Mouse (Mus musculus): Measurements from ENCODE around the gene Ripor3.

Ripor3 gene

DNA sequence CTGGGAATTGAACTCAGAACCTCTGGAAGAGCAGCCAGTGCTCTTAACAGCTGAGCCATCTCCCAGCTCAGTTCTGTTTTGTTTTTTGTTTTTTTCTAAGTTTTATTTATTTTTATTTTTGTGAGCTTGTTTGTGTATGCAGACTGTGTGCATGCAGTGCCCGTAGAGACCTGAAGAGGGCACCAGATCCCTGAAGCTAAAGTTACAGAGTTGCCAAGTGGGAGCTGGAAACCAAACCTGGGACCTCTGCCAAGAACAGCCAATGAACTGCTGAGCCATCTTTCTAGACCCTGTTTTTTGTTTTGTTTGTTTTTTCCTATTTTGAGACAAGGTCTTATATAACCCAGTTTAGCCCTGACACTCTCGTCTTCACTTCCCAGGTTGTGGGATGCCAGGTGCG is 18.0 kb upstream of the Ripor3 start:
- no peak for DNase-seq (ENCODE audit: low spot score)

DNA sequence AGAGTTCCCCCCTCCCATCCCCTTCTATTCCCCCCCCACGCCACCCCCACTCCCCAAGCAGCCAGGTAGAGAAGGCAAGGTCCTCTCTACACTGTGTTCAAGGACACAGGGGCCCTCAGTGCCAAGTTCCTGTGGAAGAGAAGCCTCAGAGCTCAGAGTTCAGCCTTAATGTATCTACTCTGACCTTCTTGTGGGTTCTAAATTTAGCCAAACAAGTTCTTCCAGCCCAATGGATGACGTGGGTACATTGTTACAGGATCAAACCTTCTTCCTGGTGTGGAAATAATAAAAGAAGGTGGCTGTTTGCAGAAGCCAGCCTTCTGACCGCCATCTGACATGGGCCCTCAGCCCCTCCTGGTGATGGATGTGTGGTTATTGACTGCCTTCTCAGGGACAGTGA is 16.0 kb upstream of the Ripor3 start:
- DNase-seq (ENCODE audit: low spot score), result no peak

DNA sequence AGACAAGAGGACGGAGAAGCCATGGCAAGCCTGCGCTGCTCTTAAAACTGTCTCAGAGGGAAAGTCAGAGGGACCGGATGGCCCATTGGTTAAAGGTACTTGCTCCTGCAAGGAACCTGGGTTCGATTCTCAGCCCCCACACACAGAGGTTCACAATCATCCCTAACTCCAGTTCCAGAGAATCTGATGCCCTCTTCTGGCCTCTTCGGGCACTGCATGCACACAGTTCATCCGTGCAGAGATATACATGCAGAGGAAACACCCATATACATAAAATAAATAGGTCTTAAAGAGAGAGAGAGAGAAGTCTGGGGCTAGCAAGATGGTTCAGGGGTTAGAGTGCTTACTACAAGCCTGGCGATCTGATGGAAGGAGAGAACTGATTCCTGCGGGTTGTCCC is 15.5 kb upstream of the Ripor3 start:
- DNase-seq (ENCODE audit: low spot score), result no peak

DNA sequence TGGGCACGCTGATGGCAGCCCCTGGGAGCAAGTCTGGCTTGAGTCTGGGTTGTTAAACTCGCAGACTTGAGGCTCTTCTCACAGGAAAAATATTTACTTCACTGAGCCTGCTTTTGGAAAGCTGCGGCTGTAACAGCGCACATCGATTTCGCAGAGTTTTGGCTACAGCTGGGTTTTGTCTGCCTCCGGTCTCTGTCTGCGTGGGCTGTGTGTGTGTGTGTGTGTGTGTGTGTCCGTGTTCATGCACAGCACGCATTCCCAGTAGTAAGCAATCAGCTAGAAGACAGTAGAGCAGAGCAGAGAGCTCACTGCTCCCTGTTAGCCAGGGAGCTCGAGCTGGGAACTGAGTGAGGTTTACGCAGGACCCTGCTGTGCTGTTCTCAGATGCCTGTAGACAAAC is 14.8 kb upstream of the Ripor3 start:
- no peak for DNase-seq (ENCODE audit: low spot score)

DNA sequence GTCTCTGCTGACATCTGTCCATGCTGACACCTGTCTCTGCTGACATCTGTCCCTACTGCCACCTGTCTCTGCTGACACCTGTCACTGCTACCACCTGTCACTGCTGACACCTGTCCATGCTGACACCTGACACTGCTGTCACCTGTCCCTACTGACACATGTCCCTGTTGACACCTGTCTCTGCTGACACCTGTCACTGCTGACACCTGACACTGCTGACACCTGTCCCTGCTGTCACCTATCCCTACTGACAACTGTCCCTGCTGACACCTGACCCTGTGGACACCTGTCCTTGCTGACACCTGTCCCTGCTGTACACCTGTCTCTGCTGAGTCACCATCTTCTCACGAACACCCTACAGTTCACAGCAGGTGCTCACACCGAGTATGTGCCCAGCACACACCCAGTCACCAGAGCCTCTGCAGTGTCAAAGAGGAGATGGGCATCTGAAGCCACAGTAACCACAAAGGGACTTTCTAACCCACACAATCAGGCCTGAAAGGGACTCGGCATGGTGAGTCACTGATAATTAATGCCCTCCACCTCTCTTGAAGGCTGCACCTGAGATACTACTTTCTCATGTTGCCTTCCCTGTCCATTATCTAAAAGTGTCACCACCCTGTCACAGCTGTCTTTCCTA is 13.5 kb upstream of the Ripor3 start:
- no peak for DNase-seq (ENCODE audit: low spot score)

DNA sequence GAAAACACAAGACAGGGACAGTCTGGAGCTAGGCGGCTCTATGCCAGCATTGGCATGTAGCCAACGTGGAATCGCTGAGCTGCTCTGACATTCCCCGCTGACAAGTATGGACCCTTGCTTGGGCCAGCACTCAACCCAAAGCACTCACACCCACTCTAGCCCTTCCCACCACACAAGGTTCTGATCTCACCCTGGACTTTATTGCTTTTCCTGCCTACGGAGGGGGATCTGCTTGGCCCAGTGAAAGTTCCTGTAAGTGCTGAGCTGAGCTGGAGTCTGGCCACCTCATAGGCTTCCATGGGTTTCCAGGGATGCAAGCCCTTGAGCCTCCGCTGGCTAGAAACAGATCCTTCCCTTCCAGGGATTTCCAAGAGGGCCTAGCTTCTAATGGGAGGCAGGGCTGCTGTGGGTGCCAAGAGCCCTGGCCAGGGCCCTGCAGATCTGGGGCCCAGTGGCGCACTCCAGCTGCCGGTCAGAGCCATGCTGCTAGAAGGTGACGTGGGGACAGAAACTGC is 8.8 kb upstream of the Ripor3 start:
- DNase-seq (ENCODE audit: low spot score), result no peak

DNA sequence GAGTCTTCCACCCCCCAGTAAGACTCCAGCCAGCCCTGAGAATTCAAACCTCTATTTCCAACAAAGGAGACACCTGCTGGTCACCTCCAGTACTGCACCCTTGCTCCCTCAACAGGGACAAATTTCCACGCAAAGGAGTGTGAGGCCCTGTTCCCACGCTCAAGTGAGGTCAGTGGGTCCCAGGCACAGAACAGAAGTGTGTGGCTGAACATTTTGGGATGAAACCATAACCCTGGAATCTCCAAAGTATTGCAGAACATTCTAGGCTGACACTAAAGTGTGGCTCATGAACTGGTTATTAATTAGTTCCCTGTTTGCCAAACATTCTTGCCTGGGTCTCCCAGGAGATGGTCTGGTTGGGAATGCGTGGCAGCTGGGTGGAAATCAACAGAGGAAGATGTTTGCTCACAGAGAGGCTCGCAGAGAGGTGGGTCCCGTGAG is 6.6 kb upstream of the Ripor3 start:
- peak; percentile 81 for DNase-seq (ENCODE audit: low spot score)

DNA sequence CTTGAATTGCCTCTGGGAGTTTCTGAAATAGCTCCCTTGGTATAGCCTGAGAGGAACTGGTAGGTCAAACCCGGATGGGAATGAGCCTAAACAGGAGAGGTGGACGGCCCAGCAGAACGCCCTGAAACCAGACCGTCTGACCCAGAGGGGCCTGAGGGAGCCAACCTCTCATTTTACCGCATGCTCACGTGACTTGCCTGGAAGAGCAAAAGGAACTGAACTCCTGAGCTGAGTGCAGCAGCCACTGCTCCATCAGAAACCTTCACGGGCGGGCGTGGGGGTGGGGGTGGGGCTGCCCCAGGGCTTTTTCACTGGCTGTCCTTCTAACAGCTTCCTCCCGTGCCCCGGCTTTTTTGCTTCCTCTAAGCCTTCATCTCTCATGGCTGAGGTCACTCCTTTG is 475 bp upstream of the Ripor3 start:
- no peak for DNase-seq (ENCODE audit: low spot score)

DNA sequence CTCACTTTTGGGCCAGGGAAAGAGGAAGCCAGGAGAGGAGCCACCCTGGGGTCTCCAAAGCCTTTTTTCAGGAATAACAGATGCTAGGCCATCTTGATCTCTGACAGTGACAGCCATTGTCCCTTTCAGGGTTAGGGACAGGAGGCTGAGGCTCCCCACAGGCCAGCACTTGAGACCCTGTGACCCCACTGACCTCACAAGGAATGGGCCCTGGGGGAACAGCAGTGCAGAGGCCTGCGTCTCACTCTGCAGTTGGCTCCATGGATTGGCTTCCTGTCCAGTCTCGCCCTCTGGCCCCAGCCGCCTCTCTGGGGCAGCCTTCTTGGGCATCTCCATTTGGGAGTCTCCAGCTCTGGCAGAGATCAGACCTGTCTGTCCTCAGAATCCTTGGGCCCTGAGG is 2.3 kb downstream of the Ripor3 start:
- DNase-seq (ENCODE audit: low spot score), result no peak

DNA sequence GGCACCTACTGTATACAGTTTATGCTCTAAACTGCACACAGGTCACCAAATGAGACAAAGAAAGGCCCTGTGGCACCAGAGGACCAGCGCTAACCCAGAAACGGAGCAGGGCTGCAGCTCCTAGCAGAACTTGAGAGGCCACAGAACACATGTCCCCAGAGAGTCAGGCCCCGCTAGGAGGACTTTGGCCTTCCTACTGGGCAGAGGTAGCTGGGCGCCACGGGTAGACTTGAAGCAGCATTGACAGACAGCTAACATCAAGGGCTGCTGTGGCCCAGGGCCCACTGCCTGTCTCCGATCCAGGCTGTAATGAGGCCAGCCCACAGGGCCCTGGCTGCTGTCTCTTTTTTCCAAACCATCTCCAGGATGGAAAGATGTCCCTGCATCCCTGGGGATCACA is 3.9 kb downstream of the Ripor3 start:
- no peak for DNase-seq (ENCODE audit: low spot score)

DNA sequence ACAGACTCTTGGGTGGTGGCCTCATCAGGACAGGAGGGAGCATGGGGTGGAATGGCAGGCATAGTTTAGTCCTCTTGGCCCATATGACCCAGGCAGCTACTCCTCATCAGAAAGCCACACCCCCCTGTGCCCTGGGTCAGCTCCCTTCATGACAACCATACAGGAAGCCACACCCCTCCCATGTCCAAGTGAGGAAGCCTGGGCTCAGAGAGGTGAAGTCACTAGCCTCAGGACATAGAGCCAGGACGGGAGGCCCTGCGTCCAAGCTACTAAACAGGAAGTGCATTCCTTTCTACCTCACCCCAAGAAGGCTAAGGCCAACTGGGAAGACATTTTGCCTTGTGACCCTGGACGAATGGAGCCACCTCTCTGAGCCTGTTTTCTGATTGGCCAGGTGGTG is 4.8 kb downstream of the Ripor3 start:
- no peak for DNase-seq (ENCODE audit: low spot score)

DNA sequence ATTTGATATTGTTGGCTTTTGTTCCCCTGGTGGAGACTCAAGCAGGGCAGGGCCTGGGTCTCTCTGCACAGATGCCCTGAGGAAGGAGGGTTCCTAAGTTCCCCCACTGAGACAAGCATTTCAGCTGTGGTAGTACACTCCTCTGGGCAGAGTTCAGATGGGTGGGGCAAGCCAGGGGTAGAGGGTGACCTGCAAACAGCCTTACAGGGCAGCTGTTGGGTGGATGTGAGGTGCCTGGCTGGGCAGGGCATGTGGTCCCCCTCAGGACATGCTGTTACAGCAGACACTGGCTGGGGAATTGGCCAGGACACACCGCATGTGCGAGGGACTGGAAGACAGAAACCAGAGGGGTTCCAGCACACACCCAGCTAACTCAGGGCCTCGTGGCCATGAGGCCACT is 5.4 kb downstream of the Ripor3 start:
- DNase-seq (ENCODE audit: low spot score), result no peak

DNA sequence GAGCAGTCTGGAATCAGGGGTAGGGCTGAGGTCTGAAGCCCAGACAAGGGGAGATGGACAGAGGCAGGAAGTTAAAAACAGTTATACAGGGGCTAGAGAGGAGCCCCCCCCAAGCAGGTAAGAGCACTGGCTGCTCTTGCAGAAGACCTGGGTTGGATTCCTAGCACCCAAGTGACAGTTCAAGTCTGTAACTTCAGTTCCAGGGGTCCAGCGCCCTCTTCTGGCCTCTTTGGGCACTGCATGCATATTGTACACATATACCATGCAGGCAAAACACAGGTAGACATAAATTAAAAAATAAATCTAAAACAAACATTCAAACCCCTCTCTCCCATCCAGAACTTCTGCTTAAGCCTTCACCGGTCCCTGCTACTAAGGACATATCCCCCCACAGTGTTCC is 6.0 kb downstream of the Ripor3 start:
- DNase-seq (ENCODE audit: low spot score), result no peak

DNA sequence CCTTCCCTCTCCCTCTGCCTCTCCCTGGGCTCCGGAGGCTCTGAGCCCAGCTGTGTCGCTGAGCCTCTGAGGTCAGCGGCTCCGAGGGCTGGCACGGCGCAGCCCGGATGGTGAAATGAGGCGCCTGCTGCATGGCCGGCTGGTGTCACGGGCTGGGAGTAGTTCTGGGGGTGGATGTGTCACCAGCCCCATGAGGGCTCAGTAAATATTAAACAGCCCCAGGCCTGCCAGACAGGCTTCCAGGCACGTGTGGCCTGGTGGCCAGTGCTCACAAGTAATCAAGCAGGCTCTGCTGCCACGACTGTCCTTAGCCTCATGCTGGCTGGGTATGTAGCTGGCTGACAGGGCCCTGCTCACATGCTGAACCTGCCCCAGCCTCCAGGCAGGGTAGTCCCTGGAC is 7.0 kb downstream of the Ripor3 start:
- DNase-seq (ENCODE audit: low spot score), result no peak

DNA sequence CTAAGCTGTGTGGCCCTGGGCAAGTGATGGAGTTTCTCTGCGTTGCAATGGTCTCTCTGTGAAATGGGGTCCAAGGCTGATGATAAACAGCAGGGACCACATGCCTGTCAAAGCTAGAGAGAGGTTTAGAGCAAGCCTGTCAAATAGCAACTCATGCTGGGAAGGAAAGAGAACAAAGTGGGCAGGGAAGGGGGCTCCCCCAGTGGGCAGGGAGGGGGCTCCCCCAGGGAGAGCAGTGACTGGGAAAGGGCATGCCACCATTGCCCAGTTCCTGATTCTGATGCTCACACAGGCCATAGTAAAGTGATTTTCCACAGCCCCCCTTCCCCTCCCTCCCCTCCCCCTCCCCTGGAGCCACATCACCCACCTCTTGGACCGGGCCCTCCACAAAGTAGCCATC is 7.5 kb downstream of the Ripor3 start:
- no peak for DNase-seq (ENCODE audit: low spot score)

DNA sequence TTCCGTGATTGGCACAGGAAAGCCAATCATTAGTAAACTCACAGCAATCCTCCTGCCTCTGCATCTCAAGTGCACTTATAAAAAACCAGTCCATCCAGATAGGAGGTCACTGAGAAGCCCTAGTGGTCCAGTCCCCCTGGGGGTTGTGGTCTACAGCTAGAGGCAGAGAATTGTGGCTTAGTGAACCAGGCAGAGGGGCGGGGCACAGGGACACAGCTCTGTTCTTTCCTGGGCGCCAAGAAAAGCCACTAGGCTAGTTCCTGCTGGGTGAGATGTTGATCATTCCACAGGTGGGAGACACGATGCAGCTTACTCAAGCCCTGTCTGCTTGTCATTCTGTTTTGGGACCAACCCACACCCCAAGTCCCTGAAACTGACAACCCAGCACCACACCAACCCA is 8.2 kb downstream of the Ripor3 start:
- no peak for DNase-seq (ENCODE audit: low spot score)

DNA sequence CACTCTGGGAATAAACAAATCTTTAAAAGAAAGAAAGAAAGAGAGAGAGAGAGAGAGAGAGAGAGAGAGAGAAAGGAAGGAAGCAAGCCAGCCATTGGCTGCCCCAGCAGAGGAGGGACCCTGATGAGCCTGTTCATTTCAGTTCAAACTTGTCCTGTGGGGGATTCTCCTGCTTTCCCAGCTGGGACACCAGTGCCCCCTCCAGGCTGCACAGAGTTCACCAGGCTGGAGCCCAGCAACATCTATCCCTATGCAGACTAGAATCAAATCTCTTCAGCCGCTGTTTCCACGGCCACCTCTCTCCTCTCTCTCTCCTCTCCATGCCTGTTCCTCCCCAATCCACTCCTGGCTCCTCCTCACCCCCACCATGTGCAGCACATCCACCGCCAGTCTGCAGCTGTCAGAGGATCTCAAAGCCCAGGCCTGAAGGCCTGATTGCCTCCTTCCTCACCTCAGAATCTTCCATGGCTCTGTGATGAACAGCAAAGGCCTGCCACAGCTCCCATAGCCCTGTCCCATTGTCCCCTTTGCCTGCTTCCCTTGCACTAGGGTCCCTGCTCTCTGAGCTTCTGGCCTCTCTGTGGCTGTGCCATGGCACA is 11.2 kb downstream of the Ripor3 start:
- no peak for DNase-seq (ENCODE audit: low spot score)

DNA sequence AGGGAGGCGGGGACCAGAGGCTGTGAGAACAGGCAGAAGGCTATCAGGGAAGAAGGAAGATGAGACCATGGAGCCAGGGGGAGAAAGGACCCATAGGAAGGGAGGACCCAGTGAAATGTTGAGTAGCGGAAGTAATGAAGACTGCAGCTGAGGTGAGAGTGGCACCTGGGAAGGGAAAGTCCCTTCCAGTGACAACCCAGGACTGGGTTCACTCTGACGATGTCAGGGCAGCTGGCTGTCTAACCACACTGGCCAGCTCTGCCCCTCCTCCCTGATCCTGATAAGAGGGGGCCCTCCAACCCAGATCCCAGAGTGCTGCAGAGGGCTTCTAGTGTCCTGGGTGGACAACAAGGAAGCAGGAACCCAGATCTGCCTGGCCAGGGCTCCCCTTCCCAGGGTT is 12.9 kb downstream of the Ripor3 start:
- DNase-seq (ENCODE audit: low spot score), result no peak

DNA sequence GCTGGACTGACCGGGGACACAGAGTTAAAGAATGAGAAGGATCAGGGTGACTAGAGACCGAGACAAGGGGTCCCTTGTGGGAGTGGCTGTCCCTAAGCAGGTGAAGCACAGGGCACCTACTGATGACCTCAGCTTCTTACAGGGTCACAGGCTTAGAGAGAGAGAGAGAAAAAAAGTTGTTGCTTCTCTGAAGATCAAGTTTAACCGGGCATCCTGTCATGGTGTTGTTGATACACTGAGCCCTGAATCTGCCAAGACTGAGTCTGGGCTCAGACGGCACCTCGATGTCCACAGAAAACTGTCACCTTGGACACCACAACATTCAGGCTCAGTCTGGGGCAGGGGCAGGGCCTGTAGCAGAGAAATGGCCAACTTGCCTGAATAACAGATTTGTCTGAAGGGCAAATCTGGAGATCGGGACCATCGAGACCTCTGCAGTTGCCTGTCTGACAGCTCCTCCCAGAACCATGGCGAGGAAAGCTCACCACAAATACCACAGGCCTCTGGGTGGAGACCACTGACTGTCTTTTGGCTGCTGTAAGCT is 13.7 kb downstream of the Ripor3 start:
- DNase-seq (ENCODE audit: low spot score), result no peak

DNA sequence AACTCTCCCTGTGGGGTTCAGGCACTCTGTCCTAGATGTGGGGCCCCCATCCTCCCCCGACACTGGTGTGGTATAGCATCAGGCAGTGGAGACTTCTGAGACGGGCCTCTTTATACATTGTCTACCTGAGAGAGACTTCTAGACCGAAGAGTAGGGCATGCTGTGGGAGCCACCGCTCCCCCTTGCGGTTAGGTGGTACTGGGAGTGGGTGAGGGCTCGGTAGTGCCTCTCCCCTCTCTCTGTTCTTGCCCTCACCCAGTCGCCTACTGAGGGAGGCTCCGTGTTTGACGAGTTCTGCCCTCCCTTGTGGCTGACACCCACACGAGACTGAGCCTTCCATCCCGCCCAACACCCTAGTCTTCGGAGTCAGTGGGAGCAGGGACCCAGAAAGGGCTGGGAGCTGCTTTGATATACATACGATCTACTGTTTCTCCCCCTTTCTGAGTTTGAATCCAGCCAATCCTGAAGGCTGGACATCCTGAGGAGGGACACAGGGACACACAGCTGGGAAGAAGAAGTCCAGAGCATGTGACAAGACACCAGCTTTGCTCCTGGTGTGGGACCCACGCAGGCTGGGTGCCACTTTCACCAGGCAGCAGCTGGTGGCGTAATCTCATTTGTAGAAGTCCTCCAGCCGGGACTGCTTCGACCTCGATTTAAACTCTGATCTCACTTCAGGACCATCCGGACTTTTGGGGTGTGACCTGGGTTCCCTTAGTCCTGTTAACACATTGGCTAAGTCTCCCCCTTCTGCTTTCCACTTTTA is 14.4 kb downstream of the Ripor3 start:
- DNase-seq (ENCODE audit: low spot score), result no peak

DNA sequence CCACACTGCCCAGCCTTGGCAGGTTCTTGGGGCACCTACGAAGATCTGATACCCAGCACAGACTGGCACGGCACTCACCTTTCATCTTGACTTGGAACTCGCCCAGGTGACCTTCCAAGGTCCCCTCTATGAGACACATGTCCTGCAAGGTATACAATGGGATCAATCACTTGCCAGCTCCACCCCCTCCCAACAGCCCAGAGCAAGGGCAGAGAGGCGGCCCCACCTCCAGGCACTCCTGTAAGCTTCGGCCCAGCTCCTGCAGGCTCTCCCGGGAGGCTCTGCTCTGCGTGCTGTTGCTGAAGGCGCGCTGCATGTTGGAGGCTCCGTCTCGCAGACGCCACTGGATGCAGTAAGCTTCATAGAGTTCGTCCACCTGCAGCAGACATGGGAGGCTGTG is 17.2 kb downstream of the Ripor3 start:
- no peak for DNase-seq (ENCODE audit: low spot score)

DNA sequence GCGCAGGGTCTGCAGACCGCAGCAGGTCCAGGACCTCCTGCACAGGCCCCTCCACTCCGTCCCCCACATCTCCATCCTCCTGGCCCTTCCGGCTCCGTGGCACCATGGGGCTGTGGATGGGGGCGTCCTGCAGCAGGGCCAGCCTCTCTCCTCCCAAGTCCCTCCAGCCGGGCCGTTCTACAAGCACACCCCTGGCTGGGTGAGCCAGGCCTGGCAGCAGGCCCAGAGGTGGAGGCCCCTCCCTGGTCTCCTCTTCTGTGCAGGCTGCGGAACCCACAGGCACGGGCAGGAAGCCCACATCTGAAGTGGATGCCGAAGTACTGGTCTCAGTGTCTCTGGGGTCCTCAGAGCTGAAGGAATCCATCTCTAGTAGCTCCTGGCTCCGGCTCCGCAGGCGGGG is 21.1 kb downstream of the Ripor3 start:
- no peak for DNase-seq (ENCODE audit: low spot score)

DNA sequence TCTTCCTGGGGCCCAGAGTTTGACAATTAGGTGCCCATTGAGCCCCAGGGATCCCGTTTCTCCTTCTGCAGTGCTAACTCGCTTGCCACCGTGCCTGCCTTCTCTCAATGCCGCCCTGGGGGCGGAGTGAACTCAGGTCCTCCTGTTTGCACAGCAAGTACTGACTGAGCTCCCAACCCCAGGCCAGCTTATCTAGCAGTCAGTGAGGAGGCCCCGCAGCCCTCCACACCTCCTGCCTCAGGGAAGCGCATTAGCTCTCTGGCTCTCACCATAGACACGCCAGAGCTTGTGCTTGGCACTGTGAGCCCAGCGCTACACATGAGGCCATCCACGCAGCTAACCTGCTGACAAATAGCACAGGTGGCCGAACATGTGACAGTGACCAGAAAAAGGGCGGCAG is 22.8 kb downstream of the Ripor3 start:
- DNase-seq (ENCODE audit: low spot score), result no peak

All from retina, embryonic 14.5 days (tissue).